Mouse (Mus musculus) midbrain, embryonic 10.5 days (tissue): ENCODE measurements around the gene Lrch1. TPM values are rescaled to one million over a fixed set of nuclear protein-coding genes. Genes with fewer than 3 reads are reported as not detected.

ENCODE experiments used
- DNase-seq: peaks from one replicate; pipeline ENCODE4 v3.0.0-alpha.2; 2017; ENCODE audit warnings: low spot score
- H3K27ac ChIP-seq: fragments of 300-500 bp; sonication (generic); replicated peaks from 2 replicates; pipeline ENCODE4 v1.5.1; 2016; ENCODE audit warnings: mild to moderate bottlenecking
- H3K27me3 ChIP-seq: fragments of 300-500 bp; sonication (generic); 2 replicates; pipeline ENCODE4 v1.6.1; 2016; ENCODE audit warnings: low read depth, mild to moderate bottlenecking; ENCODE audit not compliant: poor library complexity, severe bottlenecking
- H3K36me3 ChIP-seq: fragments of 300-500 bp; sonication (generic); 2 replicates; pipeline ENCODE4 v1.6.1; 2016; ENCODE audit warnings: mild to moderate bottlenecking, moderate library complexity
- H3K4me1 ChIP-seq: fragments of 300-500 bp; sonication (generic); 2 replicates; pipeline ENCODE4 v1.6.1; 2016
- H3K4me3 ChIP-seq: fragments of 300-500 bp; sonication (generic); 2 replicates; pipeline ENCODE4 v1.5.1; 2016; ENCODE audit warnings: mild to moderate bottlenecking, moderate library complexity
- H3K9me3 ChIP-seq: fragments of 300-500 bp; sonication (generic); replicated peaks from 2 replicates; pipeline ENCODE4 v1.6.1; 2016; ENCODE audit warnings: mild to moderate bottlenecking
- WGBS: fragments of 180-500 bp; shearing (Covaris S2); methylation state at CpG from one replicate; pipeline ENCODE4 v1.1.7; 2016; 5-methylcytosine and 5-hydroxymethylcytosine counted together
- polyA plus RNA-seq: library from polyadenylated mRNA; unstranded; fragments of >200 nt; fragmentation: Nextera tagmentation; extraction: Ambion mirVana; gene quantifications from 2 replicates; pipeline ENCODE4 v1.2.1, GENCODE M21; 2016

Lrch1 gene
- polyA plus RNA-seq, 1 experiment from 2014 or later: 6.4 TPM

GRCm38 (mm10) chr14:74926899-74927571 lies 20.6 kb downstream of the Lrch1 start:
- WGBS: 45% methylated on average over 11 of the region's 11 CpGs
- H3K9me3 ChIP-seq: no peaks in the 10 kb centered on the region

GRCm38 (mm10) chr14:74925951-74926517 lies 21.6 kb downstream of the Lrch1 start:
- H3K9me3 ChIP-seq: no peaks in the 10 kb centered on the region
- DNase-seq: no peak
- no peaks in the 10 kb centered on the region for H3K27me3 ChIP-seq
- H3K4me3 ChIP-seq: no peak overlapping the region
- peaks cover 13% of the 10 kb centered on the region for H3K4me1 ChIP-seq
- 90% methylated on average over 9 of the region's 9 CpGs for WGBS
- H3K36me3 ChIP-seq: no peaks in the 10 kb centered on the region
- no peak overlapping the region for H3K27ac ChIP-seq

More at GRCm38 (mm10) chr14:74926899-74927571, 20.6 kb downstream of the Lrch1 start:
- H3K27me3 ChIP-seq: no peaks in the 10 kb centered on the region
- H3K4me1 ChIP-seq: peaks cover 13% of the 10 kb centered on the region
- no peak overlapping the region for H3K4me3 ChIP-seq
- H3K27ac ChIP-seq: 0 out of 2 replicates have a peak overlapping the region, but pooled peaks have one; percentile 28
- H3K36me3 ChIP-seq: no peaks in the 10 kb centered on the region
- DNase-seq: peak; percentile 49

DNA sequence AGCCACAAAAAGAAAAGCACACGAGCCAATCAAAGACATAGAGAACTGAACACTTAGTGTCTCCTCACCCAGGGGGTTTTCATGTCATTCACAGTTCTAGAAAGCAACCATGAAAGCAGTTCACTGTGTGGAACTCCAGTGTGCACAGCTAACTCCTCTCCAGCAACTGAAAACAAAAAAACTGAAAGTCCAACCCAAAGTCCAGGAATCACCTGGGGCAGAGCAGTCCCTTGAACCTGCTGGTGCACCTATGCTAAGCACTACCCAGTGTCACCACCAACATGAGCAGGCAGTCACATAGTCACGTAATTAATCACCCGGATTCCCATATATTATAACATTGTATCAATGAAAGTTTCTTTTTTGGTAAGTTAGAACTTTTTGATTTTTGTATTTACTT lies 23.2 kb downstream of the Lrch1 start:
- peaks cover 13% of the 10 kb centered on the region for H3K4me1 ChIP-seq
- WGBS: 89% methylated on average over 3 of the region's 3 CpGs
- no peaks in the 10 kb centered on the region for H3K27me3 ChIP-seq
- H3K36me3 ChIP-seq: no peaks in the 10 kb centered on the region
- H3K4me3 ChIP-seq: no peak overlapping the region
- H3K9me3 ChIP-seq: no peaks in the 10 kb centered on the region
- no peak for DNase-seq
- H3K27ac ChIP-seq: no peak overlapping the region

- DNase-seq: no peak
- Histone ChIP-seq H3K27me3 (no peaks in the 10 kb centered on the region), H3K36me3 (no peaks in the 10 kb centered on the region), H3K27ac (no peak overlapping the region), H3K9me3 (no peaks in the 10 kb centered on the region), H3K4me1 (peaks cover 13% of the 10 kb centered on the region), H3K4me3 (no peak overlapping the region)
- 91% methylated on average over 2 of the region's 2 CpGs for WGBS
These were observed 23.6 kb downstream of the Lrch1 start for GRCm38 (mm10) chr14:74924031-74924430.

DNA sequence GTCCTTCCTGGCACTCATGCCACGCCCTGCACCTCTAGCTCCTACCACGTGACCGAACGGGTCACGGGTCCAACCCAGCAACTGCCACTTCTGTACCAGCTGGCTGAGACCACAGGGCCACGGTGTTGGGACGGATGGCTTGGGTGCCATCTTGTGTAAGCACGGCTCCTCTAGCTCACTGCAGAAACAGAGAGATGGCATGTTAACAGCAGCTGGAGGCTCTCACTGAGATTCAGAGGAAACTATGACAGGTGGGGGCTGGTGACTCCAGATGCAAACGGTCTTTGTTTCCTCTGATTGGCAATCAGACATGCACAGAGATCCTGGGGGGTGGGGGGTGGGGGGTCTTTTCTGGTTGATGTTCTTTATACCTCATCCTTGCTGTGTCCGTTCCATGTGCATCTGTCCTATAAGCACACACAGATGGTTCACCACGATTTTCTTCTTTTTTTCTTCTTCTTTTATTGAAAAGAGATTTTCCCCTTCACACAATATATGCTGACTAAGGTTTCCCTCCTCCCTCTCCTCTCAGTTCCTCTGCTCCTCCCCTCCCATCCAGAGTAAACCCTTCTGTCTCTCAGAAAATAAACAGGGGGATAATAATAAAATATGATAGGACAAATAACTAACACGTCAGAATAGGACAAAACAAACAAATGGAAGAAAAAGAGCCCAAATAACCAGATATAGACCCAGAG lies 25.5 kb downstream of the Lrch1 start:
- DNase-seq: no peak
- no peaks in the 10 kb centered on the region for H3K36me3 ChIP-seq
- WGBS: 93% methylated on average over 12 of the region's 12 CpGs

GRCm38 (mm10) chr14:74921471-74921870 lies 26.2 kb downstream of the Lrch1 start:
- Histone ChIP-seq H3K27ac (no peak overlapping the region), H3K4me1 (peaks cover 4% of the 10 kb centered on the region), H3K27me3 (no peaks in the 10 kb centered on the region), H3K36me3 (no peaks in the 10 kb centered on the region), H3K4me3 (no peak overlapping the region), H3K9me3 (no peaks in the 10 kb centered on the region)
- no peak for DNase-seq
- 92% methylated on average over 9 of the region's 9 CpGs for WGBS

More for the DNA sequence above, 25.5 kb downstream of the Lrch1 start:
- Histone ChIP-seq H3K9me3 (no peaks in the 10 kb centered on the region), H3K27me3 (no peaks in the 10 kb centered on the region), H3K27ac (no peak overlapping the region), H3K4me1 (peaks cover 8% of the 10 kb centered on the region), H3K4me3 (no peak overlapping the region)

- no peak overlapping the region for H3K27ac ChIP-seq
- no peak for DNase-seq
- WGBS: 86% methylated on average over 7 of the region's 7 CpGs
- H3K36me3 ChIP-seq: no peaks in the 10 kb centered on the region
- no peaks in the 10 kb centered on the region for H3K9me3 ChIP-seq
- no peaks in the 10 kb centered on the region for H3K27me3 ChIP-seq
- H3K4me3 ChIP-seq: no peak overlapping the region
- H3K4me1 ChIP-seq: peaks cover 10% of the 10 kb centered on the region; the same call in 1 of the 2 replicates
These were observed 28.5 kb downstream of the Lrch1 start for GRCm38 (mm10) chr14:74919132-74919531.

- DNase-seq: no peak
- Histone ChIP-seq H3K36me3 (no peaks in the 10 kb centered on the region), H3K4me1 (peaks cover 10% of the 10 kb centered on the region; the same call in 1 of the 2 replicates), H3K4me3 (no peak overlapping the region), H3K27ac (no peak overlapping the region), H3K27me3 (no peaks in the 10 kb centered on the region), H3K9me3 (no peaks in the 10 kb centered on the region)
- 89% methylated on average over 5 of the region's 5 CpGs for WGBS
These were observed 29.1 kb downstream of the Lrch1 start for GRCm38 (mm10) chr14:74918521-74919103.

GRCm38 (mm10) chr14:74917504-74918124 lies 30.1 kb downstream of the Lrch1 start:
- Histone ChIP-seq H3K36me3 (no peaks in the 10 kb centered on the region), H3K27me3 (no peaks in the 10 kb centered on the region), H3K27ac (no peak overlapping the region), H3K9me3 (no peaks in the 10 kb centered on the region), H3K4me1 (peaks cover 10% of the 10 kb centered on the region; the same call in 1 of the 2 replicates), H3K4me3 (no peak overlapping the region)
- no peak for DNase-seq
- WGBS: 87% methylated on average over 5 of the region's 5 CpGs

GRCm38 (mm10) chr14:74916691-74917090 lies 31.0 kb downstream of the Lrch1 start:
- Histone ChIP-seq H3K9me3 (no peaks in the 10 kb centered on the region), H3K4me1 (peaks cover 10% of the 10 kb centered on the region; the same call in 1 of the 2 replicates), H3K36me3 (no peaks in the 10 kb centered on the region), H3K4me3 (no peak overlapping the region), H3K27ac (no peak overlapping the region), H3K27me3 (no peaks in the 10 kb centered on the region)
- 93% methylated on average over 4 of the region's 4 CpGs for WGBS
- no peak for DNase-seq

GRCm38 (mm10) chr14:74916075-74916474 lies 31.6 kb downstream of the Lrch1 start:
- Histone ChIP-seq H3K27me3 (no peaks in the 10 kb centered on the region), H3K9me3 (no peaks in the 10 kb centered on the region), H3K4me1 (peaks cover 10% of the 10 kb centered on the region; the same call in 1 of the 2 replicates), H3K4me3 (no peak overlapping the region), H3K27ac (0 out of 2 replicates have a peak overlapping the region, but pooled peaks have one; percentile 33), H3K36me3 (no peaks in the 10 kb centered on the region)
- no peak for DNase-seq
- WGBS: 80% methylated on average over 8 of the region's 8 CpGs

DNA sequence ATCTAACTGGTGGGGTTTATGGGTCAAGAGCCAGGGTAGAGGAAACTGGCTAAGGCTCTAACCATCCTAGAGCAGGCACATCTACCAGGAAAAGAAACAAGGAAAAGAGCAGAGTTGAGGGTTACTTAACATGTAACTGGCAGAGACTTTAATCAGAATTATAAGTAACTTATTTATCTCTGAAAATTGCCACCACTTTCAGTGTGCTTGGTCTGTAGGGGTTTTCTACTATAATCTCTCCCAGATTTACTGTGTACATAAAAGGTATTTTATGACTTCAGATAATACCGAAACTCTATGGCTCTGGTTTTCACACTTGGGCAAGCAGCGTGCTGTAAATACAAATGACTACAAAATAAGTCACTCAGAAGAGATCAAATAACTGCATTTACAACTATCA lies 32.0 kb downstream of the Lrch1 start:
- 80% methylated on average over 2 of the region's 2 CpGs for WGBS
- Histone ChIP-seq H3K9me3 (no peaks in the 10 kb centered on the region), H3K4me3 (no peak overlapping the region), H3K27ac (no peak overlapping the region), H3K4me1 (peaks cover 10% of the 10 kb centered on the region; the same call in 1 of the 2 replicates), H3K27me3 (no peaks in the 10 kb centered on the region), H3K36me3 (no peaks in the 10 kb centered on the region)
- DNase-seq: no peak
